Mouse (Mus musculus) right cerebral cortex, adult 18-20 months (tissue): ENCODE results near the gene Lrch1.
A peak's percentile ranks its signal among the peaks of the same experiment; 100 is the strongest.

Experiments used
- DNase-seq: peaks from one replicate; pipeline ENCODE4 v3.0.0; 2022; ENCODE audit warnings: mixed read lengths

The Lrch1 gene

GRCm38 (mm10) chr14:74918521-74919103 lies 29.1 kb downstream of the Lrch1 start:
- DNase-seq = no peak

- no peak for DNase-seq
Measured at GRCm38 (mm10) chr14:74917504-74918124, 30.1 kb downstream of the Lrch1 start.

- DNase-seq = no peak
Measured at GRCm38 (mm10) chr14:74916691-74917090, 31.0 kb downstream of the Lrch1 start.

GRCm38 (mm10) chr14:74916075-74916474 lies 31.6 kb downstream of the Lrch1 start:
- DNase-seq = no peak

- no peak for DNase-seq
Measured at GRCm38 (mm10) chr14:74915658-74916057, 32.0 kb downstream of the Lrch1 start.

GRCm38 (mm10) chr14:74915025-74915424 lies 32.7 kb downstream of the Lrch1 start:
- peak; percentile 81 for DNase-seq

GRCm38 (mm10) chr14:74913381-74914230 lies 34.1 kb downstream of the Lrch1 start:
- no peak for DNase-seq

GRCm38 (mm10) chr14:74910363-74910762 lies 37.3 kb downstream of the Lrch1 start:
- DNase-seq = no peak

GRCm38 (mm10) chr14:74909021-74909420 lies 38.7 kb downstream of the Lrch1 start:
- DNase-seq = no peak

GRCm38 (mm10) chr14:74908250-74908649 lies 39.4 kb downstream of the Lrch1 start:
- DNase-seq = no peak

- no peak for DNase-seq
Measured at GRCm38 (mm10) chr14:74907706-74908105, 40.0 kb downstream of the Lrch1 start.

GRCm38 (mm10) chr14:74905990-74906389 lies 41.7 kb downstream of the Lrch1 start:
- DNase-seq = no peak

GRCm38 (mm10) chr14:74904442-74904841 lies 43.2 kb downstream of the Lrch1 start:
- no peak for DNase-seq

- no peak for DNase-seq
Measured at GRCm38 (mm10) chr14:74903047-74903446, 44.6 kb downstream of the Lrch1 start.

GRCm38 (mm10) chr14:74900705-74901369 lies 46.8 kb downstream of the Lrch1 start:
- DNase-seq = no peak

GRCm38 (mm10) chr14:74899953-74900704 lies 47.5 kb downstream of the Lrch1 start:
- no peak for DNase-seq

- DNase-seq = no peak
Measured at GRCm38 (mm10) chr14:74898939-74899338, 48.7 kb downstream of the Lrch1 start.

GRCm38 (mm10) chr14:74893693-74894092 lies 54.0 kb downstream of the Lrch1 start:
- no peak for DNase-seq

- no peak for DNase-seq
Measured at GRCm38 (mm10) chr14:74893085-74893648, 54.5 kb downstream of the Lrch1 start.

- no peak for DNase-seq
Measured at GRCm38 (mm10) chr14:74889304-74889703, 58.4 kb downstream of the Lrch1 start.

- no peak for DNase-seq
Measured at GRCm38 (mm10) chr14:74888103-74888502, 59.6 kb downstream of the Lrch1 start.

- no peak for DNase-seq
Measured at GRCm38 (mm10) chr14:74886453-74886852, 61.2 kb downstream of the Lrch1 start.
